Mouse (Mus musculus) heart, postnatal 25 days (tissue): ENCODE results near the gene Vmn1r151. TPM values are rescaled to one million over a fixed set of nuclear protein-coding genes. Genes with fewer than 3 reads are reported as not detected.
"Not testable (repeated sequence)": the region's sequence is repeated elsewhere in the genome, so short reads cannot be mapped to it uniquely, and the experiment has no call there.

Experiments
- DNase-seq: peaks from one replicate; pipeline ENCODE4 v3.0.0; 2022; ENCODE audit warnings: low spot score
- intact Hi-C: fragments of 180-260 bp; cut with DNase I; formaldehyde crosslinking; loops from one replicate; pipeline ENCODE4 v1.15.1; 2025
- total RNA-seq, 2 experiments: library from RNA; stranded (reverse); gene quantifications; 2 replicates each; pipeline ENCODE4 v1.2.3; 2021

Vmn1r151 gene
- not detected for total RNA-seq

- DNase-seq, intact Hi-C loops: not testable (repeated sequence)
These were observed at the start of gene Vmn1r151 for GRCm38 (mm10) chr7:22499578-22499977. Vmn1r151 (minus strand) TSS chr7:22499678.

DNA sequence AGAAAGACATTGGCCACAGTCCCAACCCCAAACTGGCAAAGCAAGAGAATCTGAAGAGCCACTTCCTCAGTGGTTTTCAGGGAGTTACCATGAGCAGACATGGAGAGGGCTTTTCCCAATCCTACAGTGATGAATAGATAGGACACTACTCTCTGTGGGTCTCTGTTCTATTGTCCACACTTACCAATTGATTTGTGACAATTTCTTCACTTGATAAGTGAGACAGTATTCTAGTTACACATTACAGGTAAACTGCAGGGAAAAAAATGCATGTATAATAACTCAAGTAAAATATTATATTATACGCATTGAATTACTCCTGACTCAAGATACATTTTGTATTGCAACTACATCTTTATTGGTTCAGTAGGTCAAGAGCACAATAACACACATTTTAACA lies 35.3 kb upstream of the Vmn1r151 start, which contains the start of gene Gm8677:
Gm8677 (minus strand) TSS at position 101 of the 400 bp plus-strand sequence.
- intact Hi-C loops, DNase-seq: not testable (repeated sequence)

DNA sequence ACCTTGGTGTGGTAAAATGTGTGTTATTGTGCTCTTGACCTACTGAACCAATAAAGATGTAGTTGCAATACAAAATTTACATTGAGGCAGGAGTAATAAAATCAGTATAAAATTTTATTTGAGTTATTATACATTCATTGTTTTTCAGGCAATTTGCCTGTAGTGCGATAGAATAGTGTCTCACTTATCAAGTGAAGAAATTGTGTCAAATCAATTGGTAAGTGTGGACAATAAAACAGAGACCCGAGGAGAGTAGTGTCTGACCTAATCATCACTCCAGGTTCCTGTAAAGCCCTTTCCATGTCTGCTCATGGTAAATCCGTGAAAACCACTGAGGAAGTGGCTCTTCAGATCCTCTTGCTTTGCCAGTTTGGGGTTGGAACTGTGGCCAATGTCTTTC lies 23.2 kb upstream of the Vmn1r151 start, which contains the start of gene Vmn1r152:
Vmn1r152 (plus strand) TSS at position 301 of the 400 bp plus-strand sequence.
- intact Hi-C loops, DNase-seq: not testable (repeated sequence)

- intact Hi-C loops, result not testable (repeated sequence)
These were observed 35.5 kb downstream of the Vmn1r151 start, which contains the start of gene Gm10665 for GRCm38 (mm10) chr7:22463975-22464374. Gm10665 (minus strand) TSS chr7:22464075.

More at GRCm38 (mm10) chr7:22463975-22464374, 35.5 kb downstream of the Vmn1r151 start, which contains the start of gene Gm10665:
- not testable (repeated sequence) for DNase-seq

Other genes with a start within 250 kb of the Vmn1r151 start
- not detected for gene Gm4187, start 170.0 kb downstream of the Vmn1r151 start, total RNA-seq
- gene Gm8660, start 128.6 kb downstream of the Vmn1r151 start, total RNA-seq, result not detected
- not detected for gene Vmn1r148, start 86.1 kb downstream of the Vmn1r151 start, total RNA-seq
- gene Vmn1r149, start 61.4 kb downstream of the Vmn1r151 start, total RNA-seq, result not detected
- not detected for gene Gm10665, start 35.6 kb downstream of the Vmn1r151 start, total RNA-seq
- not detected for gene Vmn1r152, start 23.3 kb upstream of the Vmn1r151 start, total RNA-seq
- not detected for gene Gm8677, start 35.2 kb upstream of the Vmn1r151 start, total RNA-seq
- not detected for gene Gm4201, start 65.7 kb upstream of the Vmn1r151 start, total RNA-seq
- gene Gm4565, start 88.4 kb upstream of the Vmn1r151 start, total RNA-seq, result not detected
- not detected for gene Vmn1r155, start 158.3 kb upstream of the Vmn1r151 start, total RNA-seq
- gene Gm8693, start 192.6 kb upstream of the Vmn1r151 start, total RNA-seq, result not detected
- gene Gm4567, start 220.0 kb upstream of the Vmn1r151 start, total RNA-seq, result not detected